Mouse (Mus musculus): ENCODE data around the gene Erp29. TPM values are rescaled to one million over a fixed set of nuclear protein-coding genes. Genes with fewer than 3 reads are reported as not detected.
"Not testable (repeated sequence)": the region's sequence is repeated elsewhere in the genome, so short reads cannot be mapped to it uniquely, and the experiment has no call there.

Gene Erp29
- 187 and 189 TPM in 2 replicates for polyA plus RNA-seq (2015; fragmentation: Nextera tagmentation; extraction: Ambion mirVana)

DNA sequence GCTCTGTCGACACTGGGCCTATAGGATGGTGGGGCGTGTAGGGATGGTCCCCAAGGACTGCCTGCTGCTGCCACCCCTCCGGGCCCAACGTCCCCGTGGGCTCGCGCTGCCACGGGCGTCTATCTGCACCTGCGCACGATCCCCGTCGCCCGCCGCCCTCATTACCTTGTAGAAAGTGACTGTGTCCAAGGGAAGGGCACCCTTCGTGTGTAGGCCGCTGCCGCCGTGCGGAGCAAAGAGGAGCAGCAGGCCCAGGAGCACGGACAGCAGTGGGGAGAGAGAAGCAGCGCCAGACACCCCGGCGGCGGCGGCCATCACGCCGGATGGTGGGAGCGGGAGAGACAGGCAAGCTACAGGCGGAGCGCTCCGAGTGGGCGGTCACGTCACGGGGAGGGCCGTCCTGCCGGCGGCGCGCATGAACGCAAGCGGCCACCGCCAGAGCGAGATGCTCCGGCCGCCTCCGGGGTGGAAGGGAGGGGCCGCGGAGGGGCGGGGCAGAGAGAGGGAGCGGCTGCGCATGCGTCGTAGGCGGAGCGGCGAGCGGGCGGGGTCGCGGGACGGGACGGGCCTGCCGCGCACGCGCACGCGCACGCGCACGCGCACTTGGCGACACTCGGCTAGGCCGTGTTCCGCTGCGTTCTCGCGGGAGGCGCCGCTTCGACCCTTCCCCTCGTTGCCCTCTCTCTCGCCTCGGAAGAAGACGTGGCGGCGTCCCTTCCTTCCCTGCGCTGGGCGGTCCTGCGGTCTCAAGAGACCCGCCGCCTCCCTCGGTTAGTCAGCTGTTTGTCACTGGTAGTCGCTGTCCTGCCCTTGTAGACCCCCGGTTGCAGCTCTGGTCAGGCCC lies at the start of gene Erp29:
Gene Erp29, minus strand, starts transcription at position 481 of the 844 bp plus-strand sequence.
- Histone ChIP-seq H3K9ac (peak within 1 kb of the TSS; percentile 97), H3K27ac (replicated peaks) (peak within 1 kb of the TSS; percentile 97), H3K4me3 (peak within 1 kb of the TSS; percentile 99), H3K36me3 (peaks cover 16% of the 10 kb centered on the region), H3K4me2 (peak within 1 kb of the TSS; percentile 90), H3K27me3 (no peaks in the 10 kb centered on the region), H3K4me1 (replicated peaks) (peaks cover 27% of the 10 kb centered on the region), H3K9me3 (no peaks in the 10 kb centered on the region)
- WGBS, result under 1% methylated on average over 76 of the region's 97 CpGs
- ATAC-seq (ENCODE audit: low FRiP score, low read depth), result peak; percentile 94

DNA sequence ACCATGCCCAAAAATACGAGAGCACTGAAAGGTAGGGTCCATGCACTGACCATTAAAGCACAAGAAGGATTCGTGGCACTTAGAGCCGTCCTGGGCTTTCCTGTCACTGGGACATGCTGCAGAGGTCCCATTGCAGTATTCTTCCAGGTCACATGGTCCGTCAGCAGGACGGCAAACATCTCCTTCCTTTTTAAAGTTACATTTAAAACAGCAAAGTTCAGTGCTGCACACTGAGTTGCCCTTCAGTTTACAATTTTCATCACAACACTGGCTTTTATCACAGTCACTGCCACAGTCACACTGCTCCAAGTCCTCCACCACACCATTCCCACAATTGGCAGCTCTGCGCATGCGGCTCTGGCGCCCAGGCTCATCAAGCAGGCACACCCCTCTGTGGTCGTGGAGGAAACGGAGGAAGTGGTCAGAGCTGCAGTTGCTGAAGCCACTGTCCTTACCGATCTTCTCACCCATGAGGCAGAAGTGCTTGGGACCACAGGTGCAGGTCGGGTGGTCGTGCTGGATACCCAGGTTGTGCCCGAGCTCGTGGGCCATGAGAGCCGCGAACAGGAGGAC lies 49.2 kb upstream of the Erp29 start:
- not testable (repeated sequence) for H3K9ac ChIP-seq; H3K4me3 ChIP-seq; ATAC-seq (ENCODE audit: low FRiP score, low read depth); H3K27me3 ChIP-seq; H3K36me3 ChIP-seq; H3K4me2 ChIP-seq; H3K4me1 ChIP-seq (replicated peaks); H3K9me3 ChIP-seq; H3K27ac ChIP-seq (replicated peaks)
- 81% methylated on average over 10 of the region's 17 CpGs for WGBS

- ATAC-seq (ENCODE audit: low FRiP score, low read depth), result no peak
Observed at GRCm38 (mm10) chr5:121500719-121501118, 48.4 kb upstream of the Erp29 start.

DNA sequence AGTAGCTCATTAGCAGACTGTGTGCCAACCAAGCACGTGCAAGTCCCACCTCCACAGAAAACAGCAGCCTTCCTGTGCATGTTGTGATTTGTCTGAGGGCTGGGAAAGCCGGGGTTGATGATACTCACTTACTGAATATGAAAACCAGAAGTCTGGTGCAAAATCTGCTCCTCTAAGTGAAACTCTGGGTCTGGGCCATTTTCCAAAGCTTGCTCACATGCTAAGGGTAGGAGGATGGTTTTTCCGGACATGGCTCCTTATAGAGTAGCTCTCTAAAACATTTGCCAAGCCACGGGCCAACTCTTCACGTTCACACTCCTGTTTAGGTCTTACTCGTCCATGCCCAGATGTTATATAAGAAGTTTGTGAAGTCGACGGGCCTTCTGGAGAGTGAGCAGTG lies 41.0 kb upstream of the Erp29 start:
- 81% methylated on average over 8 of the region's 8 CpGs for WGBS
- Histone ChIP-seq H3K9ac (no peak overlapping the region), H3K4me3 (no peak overlapping the region), H3K4me1 (replicated peaks) (no peaks in the 10 kb centered on the region), H3K27ac (replicated peaks) (no peak overlapping the region), H3K9me3 (no peaks in the 10 kb centered on the region), H3K27me3 (no peaks in the 10 kb centered on the region), H3K36me3 (no peaks in the 10 kb centered on the region), H3K4me2 (no peak overlapping the region)
- ATAC-seq (ENCODE audit: low FRiP score, low read depth), result no peak

More at GRCm38 (mm10) chr5:121500719-121501118, 48.4 kb upstream of the Erp29 start:
- H3K4me3 ChIP-seq, result no peak overlapping the region
- H3K27ac ChIP-seq (replicated peaks), result no peak overlapping the region
- no peaks in the 10 kb centered on the region for H3K27me3 ChIP-seq
- H3K9ac ChIP-seq, result no peak overlapping the region
- H3K4me2 ChIP-seq, result no peak overlapping the region
- H3K36me3 ChIP-seq, result no peaks in the 10 kb centered on the region
- no peaks in the 10 kb centered on the region for H3K9me3 ChIP-seq
- WGBS, result 73% methylated on average over 7 of the region's 7 CpGs
- H3K4me1 ChIP-seq (replicated peaks), result no peaks in the 10 kb centered on the region

DNA sequence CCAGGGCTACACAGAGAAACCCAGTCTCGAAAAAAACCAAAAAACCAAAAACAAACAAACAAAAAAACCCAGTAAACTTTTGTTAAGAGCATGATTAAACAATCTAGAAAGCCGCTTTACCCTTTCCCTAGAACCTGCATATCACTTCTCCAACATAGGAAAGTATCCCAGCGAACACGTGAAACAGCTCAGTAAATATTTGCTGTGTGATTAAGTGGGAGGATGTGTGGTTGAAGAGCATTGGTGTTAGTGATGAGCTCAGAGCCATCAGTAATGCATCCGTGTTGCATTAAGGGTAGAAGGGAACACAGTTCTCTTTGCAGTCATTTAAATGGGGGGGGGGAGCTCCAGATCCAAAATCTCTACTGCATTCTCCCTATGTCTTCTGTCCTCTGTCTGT lies 32.5 kb upstream of the Erp29 start:
- H3K9ac ChIP-seq, result no peak overlapping the region
- no peaks in the 10 kb centered on the region for H3K4me1 ChIP-seq (replicated peaks)
- H3K27me3 ChIP-seq, result no peaks in the 10 kb centered on the region
- no peak for ATAC-seq (ENCODE audit: low FRiP score, low read depth)
- 81% methylated on average over 5 of the region's 5 CpGs for WGBS
- no peaks in the 10 kb centered on the region for H3K36me3 ChIP-seq
- H3K27ac ChIP-seq (replicated peaks), result no peak overlapping the region
- no peak overlapping the region for H3K4me3 ChIP-seq
- no peak overlapping the region for H3K4me2 ChIP-seq
- no peaks in the 10 kb centered on the region for H3K9me3 ChIP-seq

DNA sequence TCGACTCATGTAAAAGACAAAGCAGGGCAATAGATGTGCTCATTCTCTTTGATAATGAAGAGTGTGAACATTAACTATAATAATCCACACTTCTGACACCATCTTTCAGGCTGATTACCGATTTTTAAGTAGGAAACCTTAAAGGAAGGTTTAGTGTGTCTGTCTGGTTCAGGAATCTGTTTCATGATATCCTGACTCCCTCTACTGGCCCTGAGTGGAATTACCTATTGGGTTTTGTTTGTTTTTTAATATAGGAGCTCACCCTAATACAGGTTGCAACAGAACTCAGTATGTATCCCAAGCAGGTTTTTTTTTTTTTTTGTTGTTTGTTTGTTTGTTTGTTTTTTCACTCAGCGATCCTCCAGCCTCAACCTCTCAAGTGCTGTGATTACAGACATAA lies 25.4 kb upstream of the Erp29 start:
- Histone ChIP-seq H3K4me3 (no peak overlapping the region), H3K4me1 (replicated peaks) (no peaks in the 10 kb centered on the region), H3K4me2 (no peak overlapping the region), H3K9me3 (no peaks in the 10 kb centered on the region), H3K36me3 (no peaks in the 10 kb centered on the region), H3K9ac (no peak overlapping the region), H3K27ac (replicated peaks) (no peak overlapping the region), H3K27me3 (no peaks in the 10 kb centered on the region)
- no peak for ATAC-seq (ENCODE audit: low FRiP score, low read depth)
- WGBS, result 34% methylated on average over 3 of the region's 3 CpGs

DNA sequence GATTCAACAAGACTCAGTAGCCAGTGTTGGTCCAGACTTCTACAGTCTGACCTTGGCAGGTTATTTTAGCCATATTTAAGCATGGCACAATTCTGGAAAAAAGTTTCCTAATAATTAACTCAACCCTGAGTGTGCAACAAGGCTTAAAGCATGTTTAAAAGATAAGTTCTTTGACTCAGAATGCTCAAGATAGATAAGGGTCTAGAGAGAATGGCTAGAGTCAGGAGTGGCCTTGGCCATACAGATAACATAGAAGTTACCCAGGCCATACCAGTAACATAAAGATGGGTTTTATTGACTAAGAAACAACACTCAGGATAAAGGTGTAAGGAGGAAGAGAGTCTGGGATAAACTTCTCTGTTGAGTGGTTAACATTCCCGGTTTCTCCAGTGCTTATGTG lies 23.7 kb upstream of the Erp29 start:
- Histone ChIP-seq H3K9ac (no peak overlapping the region), H3K9me3 (no peaks in the 10 kb centered on the region), H3K36me3 (no peaks in the 10 kb centered on the region), H3K4me3 (no peak overlapping the region), H3K4me1 (replicated peaks) (no peaks in the 10 kb centered on the region), H3K27ac (replicated peaks) (no peak overlapping the region), H3K4me2 (no peak overlapping the region), H3K27me3 (no peaks in the 10 kb centered on the region)
- WGBS, result 91% methylated on average over 1 of the region's 1 CpGs
- ATAC-seq (ENCODE audit: low FRiP score, low read depth), result no peak

DNA sequence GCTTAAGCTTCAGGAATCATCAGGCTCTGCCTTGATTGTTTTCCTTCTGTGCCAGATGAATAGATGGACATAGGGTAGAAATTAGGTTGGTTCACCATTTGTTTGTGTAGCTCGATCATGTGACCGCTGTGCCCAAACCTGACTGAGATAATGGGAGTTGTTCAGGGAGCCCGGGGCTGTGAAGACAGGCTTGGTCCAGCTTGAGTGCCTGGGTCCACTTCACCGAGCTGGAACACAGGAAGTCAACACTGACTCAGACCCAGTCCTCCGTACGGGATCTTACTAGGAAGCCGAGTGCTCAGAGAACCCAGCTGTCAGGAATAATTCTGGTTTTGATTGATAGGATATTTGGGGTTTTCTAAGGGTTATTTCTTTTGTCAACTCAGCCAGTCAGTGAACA lies 22.3 kb upstream of the Erp29 start:
- ATAC-seq (ENCODE audit: low FRiP score, low read depth), result no peak
- WGBS, result 85% methylated on average over 7 of the region's 7 CpGs
- no peak overlapping the region for H3K9ac ChIP-seq
- no peaks in the 10 kb centered on the region for H3K27me3 ChIP-seq
- H3K4me1 ChIP-seq (replicated peaks), result no peaks in the 10 kb centered on the region
- no peak overlapping the region for H3K4me3 ChIP-seq
- no peaks in the 10 kb centered on the region for H3K36me3 ChIP-seq
- no peaks in the 10 kb centered on the region for H3K9me3 ChIP-seq
- no peak overlapping the region for H3K4me2 ChIP-seq
- no peak overlapping the region for H3K27ac ChIP-seq (replicated peaks)

DNA sequence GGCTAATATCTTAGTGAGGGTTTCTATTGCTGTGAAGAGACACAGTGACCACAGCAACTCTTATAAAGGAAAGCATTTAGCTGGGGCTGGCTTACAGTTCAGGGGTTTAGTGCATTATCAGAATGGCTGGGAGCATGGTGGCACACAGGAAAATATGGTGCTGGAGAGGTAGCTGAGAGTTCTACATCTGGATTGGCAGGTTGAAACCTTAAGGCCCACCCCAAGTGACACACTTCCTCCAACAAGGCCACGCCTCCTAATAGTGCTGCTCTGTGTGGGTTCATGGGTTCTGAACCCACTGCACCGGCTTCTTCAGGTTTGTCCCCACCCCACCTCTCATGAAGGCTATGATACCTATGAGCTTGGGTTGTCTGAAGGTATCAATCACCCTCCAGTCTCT lies 20.1 kb upstream of the Erp29 start:
- Histone ChIP-seq H3K4me1 (replicated peaks) (no peaks in the 10 kb centered on the region), H3K4me3 (no peak overlapping the region), H3K9me3 (no peaks in the 10 kb centered on the region), H3K27ac (replicated peaks) (no peak overlapping the region), H3K9ac (no peak overlapping the region), H3K36me3 (no peaks in the 10 kb centered on the region), H3K27me3 (no peaks in the 10 kb centered on the region), H3K4me2 (no peak overlapping the region)
- 94% methylated on average over 2 of the region's 2 CpGs for WGBS
- ATAC-seq (ENCODE audit: low FRiP score, low read depth), result no peak

DNA sequence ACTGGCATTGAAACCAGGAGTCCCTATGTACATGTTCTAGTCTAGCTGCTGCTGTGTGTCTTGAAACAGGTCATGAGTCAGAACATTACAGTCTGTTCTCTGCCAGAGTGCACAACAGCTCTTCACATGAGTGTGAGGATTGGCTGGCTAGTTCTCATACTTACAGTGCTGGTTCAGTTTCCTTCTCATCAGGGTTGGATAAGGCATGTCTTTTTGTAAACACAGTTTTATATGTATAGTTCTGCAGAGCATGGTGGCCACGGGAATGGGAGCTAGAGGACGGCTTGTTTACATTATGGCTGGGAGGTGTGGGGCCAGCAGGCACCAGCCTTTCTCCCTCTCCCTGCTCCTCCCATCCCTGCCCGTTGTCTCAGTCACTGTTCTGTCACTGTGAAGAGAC lies 17.3 kb upstream of the Erp29 start:
- ATAC-seq (ENCODE audit: low FRiP score, low read depth), result no peak
- H3K4me3 ChIP-seq, result no peak overlapping the region
- 47% methylated on average over 3 of the region's 3 CpGs for WGBS
- H3K36me3 ChIP-seq, result no peaks in the 10 kb centered on the region
- H3K9me3 ChIP-seq, result no peaks in the 10 kb centered on the region
- H3K4me2 ChIP-seq, result no peak overlapping the region
- H3K9ac ChIP-seq, result no peak overlapping the region
- H3K27ac ChIP-seq (replicated peaks), result no peak overlapping the region
- no peaks in the 10 kb centered on the region for H3K4me1 ChIP-seq (replicated peaks)
- no peaks in the 10 kb centered on the region for H3K27me3 ChIP-seq

DNA sequence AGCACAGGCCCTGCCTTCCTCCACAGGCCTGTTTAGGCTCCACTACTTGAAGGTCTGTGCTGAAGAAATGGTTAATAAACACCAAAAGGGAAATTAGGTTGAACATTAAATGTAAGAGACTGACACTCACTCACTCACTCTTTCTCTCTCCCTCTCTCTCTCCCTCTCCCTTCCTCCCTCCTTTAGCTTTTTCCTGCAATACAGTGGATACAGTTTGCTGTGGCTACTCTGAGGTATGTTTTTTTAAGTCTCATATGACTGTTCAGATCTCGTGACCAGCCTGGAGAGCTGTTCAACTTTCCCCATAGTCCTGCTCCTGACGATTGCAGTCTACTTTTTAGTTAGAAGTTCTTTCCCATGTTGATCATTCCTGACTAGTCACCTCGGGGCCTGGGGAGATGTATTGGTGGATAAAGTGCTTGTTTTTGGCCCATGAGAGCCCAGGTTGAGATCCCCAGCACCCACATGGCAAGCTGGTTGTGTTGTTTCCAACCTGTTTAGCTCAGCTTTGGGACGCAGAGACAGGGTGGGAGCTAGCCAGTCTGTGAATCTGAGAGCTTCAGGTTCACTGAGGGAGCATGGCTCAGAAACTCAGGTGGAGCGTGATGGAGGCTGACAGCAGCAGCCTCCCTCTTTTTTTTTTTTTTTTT lies 11.4 kb upstream of the Erp29 start:
- Histone ChIP-seq H3K27ac (replicated peaks) (no peak overlapping the region), H3K36me3 (no peaks in the 10 kb centered on the region), H3K9me3 (no peaks in the 10 kb centered on the region), H3K4me3 (no peak overlapping the region), H3K27me3 (no peaks in the 10 kb centered on the region), H3K9ac (no peak overlapping the region), H3K4me1 (replicated peaks) (no peaks in the 10 kb centered on the region), H3K4me2 (no peak overlapping the region)
- WGBS, result 76% methylated on average over 5 of the region's 5 CpGs
- ATAC-seq (ENCODE audit: low FRiP score, low read depth), result no peak

GRCm38 (mm10) chr5:121462967-121463366 lies 10.7 kb upstream of the Erp29 start:
- Histone ChIP-seq H3K9me3 (no peaks in the 10 kb centered on the region), H3K36me3 (no peaks in the 10 kb centered on the region), H3K4me2 (no peak overlapping the region), H3K4me1 (replicated peaks) (no peaks in the 10 kb centered on the region), H3K9ac (no peak overlapping the region), H3K27ac (replicated peaks) (no peak overlapping the region), H3K27me3 (no peaks in the 10 kb centered on the region), H3K4me3 (no peak overlapping the region)
- no peak for ATAC-seq (ENCODE audit: low FRiP score, low read depth)
- WGBS, result 64% methylated on average over 5 of the region's 5 CpGs

Data from hindbrain, embryonic 15.5 days (tissue).